Mouse (Mus musculus) kidney, embryonic 14.5 days (tissue): ENCODE results near the gene Plekha4. TPM values are rescaled to one million over a fixed set of nuclear protein-coding genes. Genes with fewer than 3 reads are reported as not detected.

Source experiments
- ATAC-seq: fragments of 200-750 bp; cut with Nextera tagmentation; 2 replicates; pipeline ENCODE4 v1.8.0; 2017; ENCODE audit warnings: moderate number of reproducible peaks, mild to moderate bottlenecking, moderate TSS enrichment, moderate library complexity; ENCODE audit not compliant: low FRiP score, low TSS enrichment
- H3K27ac ChIP-seq: fragments of 300-500 bp; sonication (generic); 2 replicates; pipeline ENCODE4 v1.5.1; 2014; ENCODE audit warnings: low read depth, mild to moderate bottlenecking, low read length, moderate library complexity, mixed read lengths
- H3K27me3 ChIP-seq: fragments of 300-500 bp; sonication (generic); 2 replicates; pipeline ENCODE4 v1.6.1; 2014; ENCODE audit warnings: mild to moderate bottlenecking, low read length; ENCODE audit not compliant: control insufficient read depth, insufficient read depth
- H3K36me3 ChIP-seq: fragments of 300-500 bp; sonication (generic); 2 replicates; pipeline ENCODE4 v1.6.1; 2014; ENCODE audit warnings: low read length, mixed read lengths; ENCODE audit not compliant: control insufficient read depth, insufficient read depth
- H3K4me1 ChIP-seq: fragments of 300-500 bp; sonication (generic); 2 replicates; pipeline ENCODE4 v1.6.1; 2014; ENCODE audit warnings: low read length, mixed read lengths; ENCODE audit not compliant: control insufficient read depth, insufficient read depth
- H3K4me2 ChIP-seq: fragments of 300-500 bp; sonication (generic); replicated peaks from 2 replicates; pipeline ENCODE4 v1.6.1; 2014; ENCODE audit warnings: low read depth, mild to moderate bottlenecking, low read length
- H3K4me3 ChIP-seq: fragments of 300-500 bp; sonication (generic); 2 replicates; pipeline ENCODE4 v1.5.1; 2014; ENCODE audit warnings: mild to moderate bottlenecking, low read length
- H3K9ac ChIP-seq: fragments of 300-500 bp; sonication (generic); 2 replicates; pipeline ENCODE4 v1.6.1; 2014; ENCODE audit warnings: low read depth, mild to moderate bottlenecking, low read length, moderate library complexity
- H3K9me3 ChIP-seq: fragments of 300-500 bp; sonication (generic); 2 replicates; pipeline ENCODE4 v1.6.1; 2016; ENCODE audit warnings: low read length; ENCODE audit not compliant: control insufficient read depth
- WGBS: fragments of 180-500 bp; shearing (Covaris S2); extraction: QIAGEN DNeasy Blood & Tissue Kit; methylation state at CpG from one replicate; pipeline ENCODE4 v1.1.7; 2014; 5-methylcytosine and 5-hydroxymethylcytosine counted together
- polyA plus RNA-seq: library from polyadenylated mRNA; unstranded; fragments of >200 nt; fragmentation: Nextera tagmentation; extraction: Ambion mirVana; gene quantifications from 2 replicates; pipeline ENCODE4 v1.2.1, GENCODE M21; 2014

Gene Plekha4
- polyA plus RNA-seq, 1 experiment from 2014 or later: 4.7 TPM

DNA sequence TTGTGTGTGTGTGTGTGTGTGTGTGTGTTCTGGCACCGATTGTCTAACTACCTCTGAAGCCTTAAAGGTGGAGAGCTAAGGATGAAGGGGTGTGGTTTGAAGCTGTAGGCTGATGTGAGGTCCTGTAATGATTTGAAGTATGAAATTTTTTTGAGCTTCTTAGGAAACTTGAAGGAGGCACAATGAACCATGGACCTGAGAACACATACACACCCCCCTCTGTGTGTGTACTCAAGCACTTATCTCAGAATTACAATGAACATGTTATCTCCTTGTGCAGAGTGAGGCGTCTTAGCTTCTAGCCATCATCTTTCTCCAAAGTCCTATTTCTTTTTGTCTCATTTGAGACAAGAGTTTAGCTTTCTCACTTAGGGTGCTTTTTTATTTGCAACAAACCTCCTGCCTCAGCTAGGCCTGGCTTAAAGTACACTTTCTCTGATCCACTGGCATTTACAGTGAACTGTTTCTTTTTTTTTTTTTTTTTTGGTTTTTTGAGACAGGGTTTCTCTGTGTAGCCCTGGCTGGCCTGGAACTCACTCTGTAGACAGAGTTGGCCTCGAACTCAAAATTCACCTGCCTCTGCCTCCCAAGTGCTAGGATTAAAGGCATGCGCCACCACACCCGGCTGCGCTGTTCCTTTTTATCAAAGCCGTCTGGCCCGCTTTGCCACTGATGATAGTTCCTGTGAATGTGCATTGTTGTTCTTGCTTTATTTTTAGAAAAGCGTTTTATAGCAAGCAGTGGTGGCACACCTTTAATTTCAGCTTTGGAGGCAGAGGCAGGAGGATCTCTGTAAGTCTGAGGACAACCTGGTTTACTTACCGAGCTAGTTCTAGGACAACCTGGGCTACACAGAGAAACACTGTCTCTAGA lies 42.7 kb downstream of the Plekha4 start:
- Histone ChIP-seq H3K27me3 (no peaks in the 10 kb centered on the region), H3K4me2 (peak overlapping the region; percentile 58), H3K4me3 (peak overlapping the region; percentile 39), H3K9me3 (no peaks in the 10 kb centered on the region), H3K27ac (peak overlapping the region; percentile 79), H3K36me3 (no peaks in the 10 kb centered on the region), H3K9ac (0 out of 2 replicates have a peak overlapping the region, but pooled peaks have one; percentile 18), H3K4me1 (peaks cover 25% of the 10 kb centered on the region)
- ATAC-seq: no peak
- 82% methylated on average over 10 of the region's 10 CpGs for WGBS

GRCm38 (mm10) chr7:45570103-45570741 lies 44.1 kb downstream of the Plekha4 start, which contains the start of gene Bcat2:
Bcat2 (plus strand) TSS chr7:45570153.
- H3K36me3 ChIP-seq: no peaks in the 10 kb centered on the region
- 2% methylated on average over 42 of the region's 42 CpGs for WGBS
- peak within 1 kb of the TSS; percentile 73 for H3K9ac ChIP-seq
- H3K27me3 ChIP-seq: no peaks in the 10 kb centered on the region
- no peaks in the 10 kb centered on the region for H3K9me3 ChIP-seq
- peak within 1 kb of the TSS; percentile 69 for H3K4me3 ChIP-seq
- ATAC-seq: peak; percentile 64
- H3K4me2 ChIP-seq: peak within 1 kb of the TSS; percentile 72
- peak within 1 kb of the TSS; percentile 86 for H3K27ac ChIP-seq
- peaks cover 34% of the 10 kb centered on the region for H3K4me1 ChIP-seq

- no peak overlapping the region for H3K27ac ChIP-seq
- 0 out of 2 replicates have a peak overlapping the region, but pooled peaks have one; percentile 73 for H3K9ac ChIP-seq
- no peaks in the 10 kb centered on the region for H3K9me3 ChIP-seq
- peaks cover 39% of the 10 kb centered on the region for H3K4me1 ChIP-seq
- H3K4me2 ChIP-seq: peak overlapping the region; percentile 72; the same call in 1 of the 2 replicates
- H3K27me3 ChIP-seq: no peaks in the 10 kb centered on the region
- H3K4me3 ChIP-seq: no peak overlapping the region
- no peak for ATAC-seq
- 63% methylated on average over 1 of the region's 1 CpGs for WGBS
- H3K36me3 ChIP-seq: peaks cover 16% of the 10 kb centered on the region
Measured at GRCm38 (mm10) chr7:45571966-45572365, 45.8 kb downstream of the Plekha4 start.

- Histone ChIP-seq H3K9ac (peak overlapping the region; percentile 7; the same call in 1 of the 2 replicates), H3K9me3 (no peaks in the 10 kb centered on the region), H3K4me1 (peaks cover 34% of the 10 kb centered on the region), H3K36me3 (peaks cover 25% of the 10 kb centered on the region), H3K27ac (no peak overlapping the region; the same call in 1 of the 2 replicates), H3K4me3 (no peak overlapping the region), H3K4me2 (peak overlapping the region; percentile 17; the same call in 1 of the 2 replicates), H3K27me3 (no peaks in the 10 kb centered on the region)
- ATAC-seq: no peak
- 57% methylated on average over 8 of the region's 8 CpGs for WGBS
Measured at GRCm38 (mm10) chr7:45573954-45574353, 47.8 kb downstream of the Plekha4 start.

DNA sequence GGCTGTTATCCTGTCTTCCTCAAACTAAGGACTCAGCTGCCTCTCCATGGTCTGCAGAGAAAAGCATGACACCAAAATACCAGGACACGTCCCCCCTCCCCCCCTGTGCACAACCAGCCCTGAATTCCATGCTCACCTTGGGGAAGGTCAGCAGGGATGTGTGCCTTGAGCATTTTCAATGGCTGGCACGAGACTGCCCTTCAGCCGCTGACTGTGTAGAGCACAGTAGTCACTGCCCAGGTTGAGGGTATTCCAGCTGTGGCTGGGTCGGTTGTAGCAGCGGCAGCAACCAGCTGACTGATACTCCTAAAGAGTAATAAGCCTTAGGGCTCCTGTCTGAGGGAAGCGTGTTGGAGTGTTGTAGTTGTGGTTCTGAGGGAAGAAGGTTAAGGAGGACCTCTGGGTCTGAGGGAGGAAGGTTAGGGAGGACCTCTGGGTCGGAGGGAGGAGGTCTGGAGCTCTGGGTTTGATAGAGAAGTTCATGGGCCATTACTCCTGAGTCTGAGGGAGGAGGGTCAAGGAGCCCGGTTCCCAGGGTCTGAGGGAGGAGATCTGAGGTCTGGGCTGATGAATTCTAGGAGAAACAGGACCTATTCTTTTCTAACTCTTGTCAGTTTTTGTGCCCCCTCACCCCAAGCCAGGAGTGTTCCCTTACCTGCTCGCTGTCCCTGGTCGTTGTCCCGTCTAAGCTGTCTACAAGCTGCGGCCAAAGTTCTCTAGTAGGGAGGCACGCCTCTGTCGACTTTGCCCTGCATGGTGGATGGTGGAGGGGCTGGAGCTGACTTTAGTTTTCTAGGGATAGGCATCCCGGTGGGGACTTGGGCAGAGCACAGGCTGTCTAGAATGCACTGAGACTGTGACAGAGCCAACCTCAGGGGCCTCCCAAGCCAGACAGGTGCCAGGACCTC lies 48.6 kb downstream of the Plekha4 start:
- H3K27ac ChIP-seq: peak overlapping the region; percentile 67

GRCm38 (mm10) chr7:45585923-45586322 lies 59.8 kb downstream of the Plekha4 start:
- Histone ChIP-seq H3K27ac (no peak overlapping the region), H3K36me3 (peaks cover 19% of the 10 kb centered on the region; the same call in 1 of the 2 replicates), H3K9ac (no peak overlapping the region), H3K27me3 (no peaks in the 10 kb centered on the region), H3K4me3 (no peak overlapping the region), H3K4me1 (no peaks in the 10 kb centered on the region), H3K4me2 (no peak overlapping the region), H3K9me3 (no peaks in the 10 kb centered on the region)
- no peak for ATAC-seq
- 96% methylated on average over 6 of the region's 6 CpGs for WGBS

More for the DNA sequence above, 48.6 kb downstream of the Plekha4 start:
- WGBS: 50% methylated on average over 15 of the region's 15 CpGs
- Histone ChIP-seq H3K4me2 (peak overlapping the region; percentile 17; the same call in 1 of the 2 replicates), H3K4me3 (peak overlapping the region; percentile 9; the same call in 1 of the 2 replicates), H3K9ac (peak overlapping the region; percentile 20; the same call in 1 of the 2 replicates), H3K27me3 (no peaks in the 10 kb centered on the region), H3K9me3 (no peaks in the 10 kb centered on the region), H3K4me1 (peaks cover 33% of the 10 kb centered on the region), H3K36me3 (peaks cover 25% of the 10 kb centered on the region)
- peak; percentile 59 for ATAC-seq

GRCm38 (mm10) chr7:45587631-45588592 lies 61.8 kb downstream of the Plekha4 start:
- ATAC-seq: no peak
- H3K4me3 ChIP-seq: no peak overlapping the region
- WGBS: 87% methylated on average over 23 of the region's 23 CpGs
- no peak overlapping the region for H3K9ac ChIP-seq
- H3K27me3 ChIP-seq: no peaks in the 10 kb centered on the region
- no peaks in the 10 kb centered on the region for H3K4me1 ChIP-seq
- H3K4me2 ChIP-seq: no peak overlapping the region
- no peak overlapping the region for H3K27ac ChIP-seq
- H3K9me3 ChIP-seq: no peaks in the 10 kb centered on the region
- peaks cover 16% of the 10 kb centered on the region; the same call in 1 of the 2 replicates for H3K36me3 ChIP-seq
